Mouse (Mus musculus): ENCODE measurements around the gene Fbxw10. TPM values are rescaled to one million over a fixed set of nuclear protein-coding genes. Genes with fewer than 3 reads are reported as not detected.

The Fbxw10 gene
- polyA plus RNA-seq, 1 experiment, result 5.2 TPM

GRCm38 (mm10) chr11:62911362-62911761 is 64.5 kb downstream of the Fbxw10 start:
- TF ChIP-seq CTCF (IDR thresholded peaks at IDR 0.05; ENCODE audit: borderline replicate concordance, control insufficient read depth, extremely low read depth, insufficient read depth, low read length, poor library complexity) (no peak), POLR2A (IDR thresholded peaks at IDR 0.05; ENCODE audit: control insufficient read depth, extremely low read depth, insufficient read depth, low read length, poor library complexity) (no peak)
- Histone ChIP-seq H3K36me3 (ENCODE audit: control insufficient read depth, insufficient read depth, low read length) (no peaks in the 10 kb centered on the region), H3K4me1 (replicated peaks; ENCODE audit: control insufficient read depth, insufficient read depth, low read length) (no peaks in the 10 kb centered on the region), H3K4me3 (ENCODE audit: control insufficient read depth, insufficient read depth, low read length) (no peak overlapping the region), H3K27ac (ENCODE audit: control insufficient read depth, insufficient read depth, low read length) (no peak overlapping the region), H3K27me3 (ENCODE audit: control insufficient read depth, insufficient read depth, low read length) (no peaks in the 10 kb centered on the region)
- DNase-seq, result no peak
- WGBS, result 76% methylated on average over 8 of the region's 8 CpGs

- H3K27ac ChIP-seq (ENCODE audit: control insufficient read depth, insufficient read depth, low read length), result no peak overlapping the region
- TF ChIP-seq POLR2A (IDR thresholded peaks at IDR 0.05; ENCODE audit: control insufficient read depth, extremely low read depth, insufficient read depth, low read length, poor library complexity) (no peak), CTCF (IDR thresholded peaks at IDR 0.05; ENCODE audit: borderline replicate concordance, control insufficient read depth, extremely low read depth, insufficient read depth, low read length, poor library complexity) (no peak)
- no peak overlapping the region for H3K4me3 ChIP-seq (ENCODE audit: control insufficient read depth, insufficient read depth, low read length)
- H3K36me3 ChIP-seq (ENCODE audit: control insufficient read depth, insufficient read depth, low read length), result no peaks in the 10 kb centered on the region
- 96% methylated on average over 2 of the region's 2 CpGs for WGBS
- H3K4me1 ChIP-seq (replicated peaks; ENCODE audit: control insufficient read depth, insufficient read depth, low read length), result no peaks in the 10 kb centered on the region
- DNase-seq, result no peak
- no peaks in the 10 kb centered on the region; the same call in 1 of the 2 replicates for H3K27me3 ChIP-seq (ENCODE audit: control insufficient read depth, insufficient read depth, low read length)
These were observed 66.3 kb downstream of the Fbxw10 start for GRCm38 (mm10) chr11:62913141-62913540.

GRCm38 (mm10) chr11:62914532-62914931 is 67.7 kb downstream of the Fbxw10 start:
- WGBS, result 68% methylated on average over 6 of the region's 6 CpGs
- peak; percentile 36 for DNase-seq

GRCm38 (mm10) chr11:62915486-62915885 is 68.6 kb downstream of the Fbxw10 start:
- Histone ChIP-seq H3K36me3 (ENCODE audit: control insufficient read depth, insufficient read depth, low read length) (no peaks in the 10 kb centered on the region), H3K4me1 (replicated peaks; ENCODE audit: control insufficient read depth, insufficient read depth, low read length) (no peaks in the 10 kb centered on the region), H3K27ac (ENCODE audit: control insufficient read depth, insufficient read depth, low read length) (no peak overlapping the region), H3K27me3 (ENCODE audit: control insufficient read depth, insufficient read depth, low read length) (no peaks in the 10 kb centered on the region; the same call in 1 of the 2 replicates), H3K4me3 (ENCODE audit: control insufficient read depth, insufficient read depth, low read length) (no peak overlapping the region)
- TF ChIP-seq CTCF (IDR thresholded peaks at IDR 0.05; ENCODE audit: borderline replicate concordance, control insufficient read depth, extremely low read depth, insufficient read depth, low read length, poor library complexity) (no peak), POLR2A (IDR thresholded peaks at IDR 0.05; ENCODE audit: control insufficient read depth, extremely low read depth, insufficient read depth, low read length, poor library complexity) (no peak)
- DNase-seq, result no peak
- 16% methylated on average over 2 of the region's 2 CpGs for WGBS

More at GRCm38 (mm10) chr11:62914532-62914931, 67.7 kb downstream of the Fbxw10 start:
- Histone ChIP-seq H3K4me3 (ENCODE audit: control insufficient read depth, insufficient read depth, low read length) (no peak overlapping the region), H3K36me3 (ENCODE audit: control insufficient read depth, insufficient read depth, low read length) (no peaks in the 10 kb centered on the region), H3K27me3 (ENCODE audit: control insufficient read depth, insufficient read depth, low read length) (no peaks in the 10 kb centered on the region; the same call in 1 of the 2 replicates), H3K4me1 (replicated peaks; ENCODE audit: control insufficient read depth, insufficient read depth, low read length) (no peaks in the 10 kb centered on the region), H3K27ac (ENCODE audit: control insufficient read depth, insufficient read depth, low read length) (no peak overlapping the region)
- TF ChIP-seq CTCF (IDR thresholded peaks at IDR 0.05; ENCODE audit: borderline replicate concordance, control insufficient read depth, extremely low read depth, insufficient read depth, low read length, poor library complexity) (no peak), POLR2A (IDR thresholded peaks at IDR 0.05; ENCODE audit: control insufficient read depth, extremely low read depth, insufficient read depth, low read length, poor library complexity) (no peak)

GRCm38 (mm10) chr11:62916765-62917164 is 69.9 kb downstream of the Fbxw10 start:
- H3K27ac ChIP-seq (ENCODE audit: control insufficient read depth, insufficient read depth, low read length), result no peak overlapping the region
- no peaks in the 10 kb centered on the region for H3K4me1 ChIP-seq (replicated peaks; ENCODE audit: control insufficient read depth, insufficient read depth, low read length)
- no peak for DNase-seq
- H3K27me3 ChIP-seq (ENCODE audit: control insufficient read depth, insufficient read depth, low read length), result no peaks in the 10 kb centered on the region; the same call in 1 of the 2 replicates
- WGBS, result 17% methylated on average over 2 of the region's 2 CpGs
- H3K4me3 ChIP-seq (ENCODE audit: control insufficient read depth, insufficient read depth, low read length), result no peak overlapping the region
- TF ChIP-seq CTCF (IDR thresholded peaks at IDR 0.05; ENCODE audit: borderline replicate concordance, control insufficient read depth, extremely low read depth, insufficient read depth, low read length, poor library complexity) (no peak), POLR2A (IDR thresholded peaks at IDR 0.05; ENCODE audit: control insufficient read depth, extremely low read depth, insufficient read depth, low read length, poor library complexity) (no peak)
- no peaks in the 10 kb centered on the region for H3K36me3 ChIP-seq (ENCODE audit: control insufficient read depth, insufficient read depth, low read length)

DNA sequence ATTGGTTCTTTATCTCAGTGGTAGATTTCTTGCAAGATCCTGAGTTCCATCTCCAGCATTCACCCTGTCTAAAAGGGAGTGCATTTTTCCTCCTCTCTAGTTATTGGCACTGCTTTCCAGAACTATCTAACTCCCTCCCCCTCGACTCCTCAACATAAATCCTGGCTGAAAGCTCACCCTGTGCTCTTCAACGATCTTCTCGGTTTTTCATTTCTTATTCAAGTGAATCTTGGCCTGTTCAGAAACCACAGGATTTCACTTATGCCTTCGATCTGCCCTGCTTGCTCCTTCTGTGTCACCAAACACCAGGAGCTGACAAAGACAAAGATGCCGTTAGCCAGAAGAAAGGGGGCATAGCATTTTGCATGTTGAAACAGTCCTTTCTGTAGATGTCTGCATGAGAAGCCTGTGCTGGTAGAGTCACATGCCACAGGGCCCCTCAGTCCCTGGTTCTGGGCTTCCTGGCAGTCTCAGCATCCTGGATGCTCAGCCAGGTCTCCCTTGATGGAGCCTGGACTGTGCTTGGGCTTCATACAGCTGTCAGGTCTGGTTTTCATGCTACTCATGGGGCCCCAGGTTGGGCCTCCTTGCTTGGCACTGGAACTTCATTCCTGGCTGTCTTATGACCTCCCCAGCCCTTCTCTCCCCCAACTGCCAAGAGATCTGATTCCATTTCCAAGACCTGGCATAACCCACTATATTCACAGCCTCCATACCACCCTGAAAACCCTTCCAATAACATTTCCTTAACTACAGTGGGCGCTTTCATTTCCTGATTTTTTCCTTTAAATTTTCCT is 73.3 kb downstream of the Fbxw10 start:
- Histone ChIP-seq H3K27ac (ENCODE audit: control insufficient read depth, insufficient read depth, low read length) (no peak overlapping the region), H3K4me1 (replicated peaks; ENCODE audit: control insufficient read depth, insufficient read depth, low read length) (no peaks in the 10 kb centered on the region), H3K4me3 (ENCODE audit: control insufficient read depth, insufficient read depth, low read length) (no peak overlapping the region), H3K27me3 (ENCODE audit: control insufficient read depth, insufficient read depth, low read length) (no peaks in the 10 kb centered on the region; the same call in 1 of the 2 replicates), H3K36me3 (ENCODE audit: control insufficient read depth, insufficient read depth, low read length) (no peaks in the 10 kb centered on the region)
- no peak for TF ChIP-seq POLR2A (IDR thresholded peaks at IDR 0.05; ENCODE audit: control insufficient read depth, extremely low read depth, insufficient read depth, low read length, poor library complexity)
- TF ChIP-seq CTCF (IDR thresholded peaks at IDR 0.05; ENCODE audit: borderline replicate concordance, control insufficient read depth, extremely low read depth, insufficient read depth, low read length, poor library complexity), result no peak
- no peak for DNase-seq
- WGBS, result 72% methylated on average over 6 of the region's 6 CpGs
